Mouse (Mus musculus): ENCODE results near the gene Kcnk2.
A peak's percentile ranks its signal among the peaks of the same experiment; 100 is the strongest.

Gene Kcnk2

GRCm38 (mm10) chr1:189217751-189218564 is 184.1 kb downstream of the Kcnk2 start:
- DNase-seq (ENCODE audit: low spot score), result no peak

- peak; percentile 4 for DNase-seq (ENCODE audit: low spot score)
Measured at GRCm38 (mm10) chr1:189215131-189215530, 186.9 kb downstream of the Kcnk2 start.

DNA sequence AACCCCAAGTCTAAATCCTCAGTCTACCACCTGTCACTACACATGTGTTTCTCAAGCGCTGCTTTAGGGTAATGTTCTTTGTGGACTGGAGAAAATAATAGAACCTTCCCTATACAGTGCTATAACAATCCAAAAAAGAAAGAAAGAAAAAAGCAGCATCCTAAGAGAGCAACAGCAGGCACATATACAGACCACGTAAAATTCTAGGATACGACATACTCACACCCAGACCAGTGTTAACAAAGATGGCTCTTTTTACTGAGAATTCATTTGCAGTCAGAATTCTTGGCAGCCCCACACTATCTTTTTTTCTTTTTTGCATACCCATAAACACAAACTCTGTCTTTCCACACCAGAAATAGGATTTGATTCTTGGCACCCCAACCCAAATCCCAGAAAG is 187.6 kb downstream of the Kcnk2 start:
- DNase-seq (ENCODE audit: low spot score), result no peak

GRCm38 (mm10) chr1:189209715-189210108 is 192.4 kb downstream of the Kcnk2 start:
- no peak for DNase-seq (ENCODE audit: low spot score)

- DNase-seq (ENCODE audit: low spot score), result no peak
Measured at GRCm38 (mm10) chr1:189209029-189209714, 192.9 kb downstream of the Kcnk2 start.

DNA sequence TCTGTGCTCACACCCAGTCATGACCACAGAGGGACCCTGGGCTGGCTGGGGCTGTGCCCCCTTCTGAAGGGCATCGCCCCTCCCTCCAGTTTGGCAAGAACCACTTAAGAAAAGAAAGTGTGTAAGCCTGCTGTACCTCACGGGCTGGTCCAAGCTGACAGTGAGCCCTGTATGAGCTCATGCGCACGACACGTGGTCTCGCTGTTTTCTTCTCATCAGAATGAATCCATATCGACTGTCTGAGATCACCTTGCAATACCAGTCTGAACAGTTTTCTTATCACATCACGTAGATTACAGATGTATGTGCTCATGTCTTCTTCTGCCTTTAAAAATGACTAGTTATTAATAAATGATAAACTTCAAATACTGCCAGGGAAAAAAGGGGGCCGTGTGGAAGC is 193.5 kb downstream of the Kcnk2 start:
- DNase-seq (ENCODE audit: low spot score), result no peak

- no peak for DNase-seq (ENCODE audit: low spot score)
Measured at GRCm38 (mm10) chr1:189195758-189196157, 206.3 kb downstream of the Kcnk2 start.

DNA sequence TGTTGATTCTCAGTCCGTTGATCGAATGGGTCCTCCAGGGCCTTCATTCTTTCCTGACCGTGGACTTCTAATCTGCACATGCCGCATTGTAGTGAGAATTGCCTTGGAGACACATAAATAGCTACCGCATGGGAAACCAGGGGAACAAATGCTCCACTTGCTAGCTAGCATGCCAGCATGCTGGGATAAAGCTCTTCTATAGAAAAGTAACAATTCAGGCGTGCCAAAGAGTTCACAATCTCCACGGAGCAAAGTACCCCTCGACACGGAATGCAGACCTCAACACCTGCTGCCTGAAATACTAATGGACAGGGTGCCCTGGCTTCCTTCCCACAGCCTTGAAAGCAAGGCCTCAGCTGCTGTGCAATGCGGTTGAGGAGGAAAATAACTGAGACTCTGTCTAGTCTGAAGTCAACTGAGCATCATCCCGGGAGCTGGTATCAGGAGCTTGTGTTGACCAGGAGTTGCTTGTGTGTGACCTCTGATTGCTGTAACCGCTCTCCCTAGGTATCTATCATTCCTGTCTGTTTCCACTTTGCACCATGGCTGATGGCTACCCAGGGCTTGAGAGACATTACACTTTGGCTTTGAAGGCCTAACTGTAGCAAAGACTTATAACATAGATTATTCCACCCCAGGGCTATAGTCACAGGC is 214.2 kb downstream of the Kcnk2 start:
- DNase-seq (ENCODE audit: low spot score), result no peak

DNA sequence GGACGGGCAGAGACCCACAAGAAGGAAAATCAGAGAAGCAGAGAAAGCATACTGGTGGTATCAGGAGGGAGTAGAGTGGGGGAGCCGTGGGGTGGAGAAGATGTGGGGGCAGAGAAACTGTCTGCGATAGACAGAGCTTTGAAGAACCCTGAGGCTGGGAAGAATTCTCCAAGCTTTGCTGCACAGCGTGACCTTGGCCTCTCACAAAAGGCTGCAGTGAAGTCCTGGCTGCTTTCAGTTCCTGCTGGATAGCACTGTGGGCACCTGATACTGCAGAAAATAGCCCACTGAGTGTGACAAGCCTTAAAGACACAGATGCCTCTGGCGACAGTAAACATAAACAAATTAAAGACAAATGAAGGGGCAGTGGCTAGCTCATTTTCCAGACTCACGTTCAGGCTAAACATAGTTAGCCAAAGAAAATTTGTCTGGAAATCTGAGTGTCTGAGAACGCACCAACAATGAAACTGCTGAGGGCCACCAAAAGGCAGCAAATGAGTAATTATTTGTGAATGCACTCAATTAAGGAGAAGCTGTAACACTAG is 216.8 kb downstream of the Kcnk2 start:
- DNase-seq (ENCODE audit: low spot score), result no peak

DNA sequence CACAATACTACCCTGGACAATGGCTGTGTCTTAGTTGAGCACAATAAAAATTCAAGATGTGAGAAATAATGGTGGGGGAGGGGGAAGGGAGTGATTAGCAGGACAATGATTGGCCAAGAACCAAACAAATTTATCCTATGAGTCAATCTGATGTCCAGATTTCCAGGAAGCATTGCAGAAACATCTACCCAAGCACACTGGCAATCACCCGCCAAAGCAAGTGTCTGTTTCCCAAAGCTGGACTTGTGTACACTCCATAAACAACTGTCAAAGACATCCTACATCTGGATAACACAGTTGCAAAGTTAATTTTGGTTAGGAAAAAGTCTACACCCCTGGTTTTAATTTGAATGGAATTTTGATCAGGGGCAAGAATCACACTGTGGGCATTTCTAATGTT is 224.3 kb downstream of the Kcnk2 start:
- DNase-seq (ENCODE audit: low spot score), result no peak

DNA sequence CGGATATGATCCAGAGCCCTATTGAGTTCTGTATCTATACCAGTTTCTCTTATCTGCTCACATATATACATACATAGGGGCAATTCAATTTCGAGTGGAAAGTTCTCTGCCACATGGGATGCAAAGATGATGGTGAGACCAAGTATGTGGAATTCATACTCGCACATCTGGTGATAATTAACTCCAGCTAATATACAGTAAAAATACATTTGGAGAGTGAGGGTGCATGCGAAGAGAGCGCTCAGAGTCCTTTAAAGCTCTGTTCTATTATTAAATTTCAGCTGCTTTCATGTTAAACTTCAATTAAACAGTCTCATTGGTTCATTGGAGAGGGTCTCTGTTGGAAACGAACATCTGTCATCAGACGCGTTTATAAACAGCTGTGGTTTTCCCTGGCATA is 228.6 kb downstream of the Kcnk2 start:
- no peak for DNase-seq (ENCODE audit: low spot score)

DNA sequence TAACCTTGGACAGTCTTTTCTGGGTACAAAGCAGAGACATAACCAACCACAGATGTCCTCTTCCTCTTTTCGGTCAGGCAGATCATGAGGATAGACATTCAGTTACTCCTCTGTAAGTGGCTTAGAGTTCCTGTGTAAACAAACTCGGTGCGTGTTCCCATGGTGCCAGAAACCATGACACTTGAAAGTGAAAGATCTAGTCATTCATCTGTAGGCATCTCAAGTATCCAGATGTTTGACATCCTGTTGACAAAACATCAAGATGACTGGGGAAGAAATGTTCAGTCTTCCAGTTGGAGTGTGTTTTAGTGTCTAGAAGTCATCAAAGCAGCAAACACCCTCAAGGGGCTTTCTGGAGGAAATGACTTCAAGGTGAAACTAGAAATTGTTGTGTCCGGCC is 230.9 kb downstream of the Kcnk2 start:
- no peak for DNase-seq (ENCODE audit: low spot score)

- DNase-seq (ENCODE audit: low spot score), result no peak
Measured at GRCm38 (mm10) chr1:189165756-189166155, 236.3 kb downstream of the Kcnk2 start.

GRCm38 (mm10) chr1:189165141-189165540 is 236.9 kb downstream of the Kcnk2 start:
- no peak for DNase-seq (ENCODE audit: low spot score)

DNA sequence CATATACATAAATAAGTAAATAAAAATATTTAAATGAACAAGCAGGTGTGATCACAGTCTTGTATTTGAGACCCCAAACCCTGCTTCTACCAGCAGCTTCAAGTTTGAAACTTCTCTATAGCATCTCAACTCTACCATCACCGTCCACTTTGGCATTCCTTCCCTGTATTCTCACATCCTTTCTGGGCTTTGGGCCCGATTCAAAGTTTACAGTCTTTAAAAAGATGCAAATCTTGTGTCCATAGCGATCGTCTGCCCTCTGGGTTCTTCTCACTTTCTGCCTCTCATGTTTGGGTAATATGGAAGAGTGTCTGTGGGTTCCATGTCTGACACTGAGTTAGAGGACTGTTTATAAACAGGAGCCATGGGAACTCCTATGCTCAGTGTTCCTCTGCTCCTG is 237.4 kb downstream of the Kcnk2 start:
- DNase-seq (ENCODE audit: low spot score), result no peak

DNA sequence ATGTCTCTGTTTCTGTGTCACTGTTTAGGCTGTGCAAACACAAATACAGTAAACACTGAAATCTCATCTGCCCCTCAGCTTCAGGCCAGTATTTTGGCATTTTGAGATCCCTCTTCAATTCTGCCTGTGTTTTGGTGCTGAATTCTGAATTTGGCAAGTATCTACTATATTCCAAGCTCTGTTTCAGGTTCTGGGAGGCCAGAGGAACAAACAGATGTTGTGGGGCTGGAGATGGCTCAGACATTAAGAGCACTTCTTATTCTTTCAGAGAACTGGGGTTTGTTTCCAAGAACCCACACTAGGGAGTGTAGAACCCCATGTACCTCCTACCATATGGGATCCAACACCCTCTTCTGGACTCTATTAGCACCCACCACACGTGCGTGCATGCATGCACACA is 237.8 kb downstream of the Kcnk2 start:
- DNase-seq (ENCODE audit: low spot score), result no peak

All from adipocyte (in vitro differentiated cells).